Mouse (Mus musculus) liver, adult 2 months (tissue): ENCODE results near the gene Il12b.

Source experiments
- CTCF ChIP-seq: fragments of 200-500 bp; IDR thresholded peaks from 2 replicates; pipeline ENCODE4 v1.5.1; 2011; ENCODE audit warnings: low read depth, low read length, control low read depth
- POLR2A ChIP-seq: fragments of 200-500 bp; IDR thresholded peaks from 2 replicates; pipeline ENCODE4 v1.6.1; 2011; ENCODE audit warnings: low read length, control low read depth; ENCODE audit not compliant: insufficient read depth; ENCODE audit errors: extremely low read depth

GRCm38 (mm10) chr11:44367711-44368110, 32.2 kb upstream of the Il12b start:
- TF ChIP-seq CTCF (no peak), POLR2A (no peak)
